11 mouse cellular contexts compared by ENCODE assay signal in the genomic region with DNA sequence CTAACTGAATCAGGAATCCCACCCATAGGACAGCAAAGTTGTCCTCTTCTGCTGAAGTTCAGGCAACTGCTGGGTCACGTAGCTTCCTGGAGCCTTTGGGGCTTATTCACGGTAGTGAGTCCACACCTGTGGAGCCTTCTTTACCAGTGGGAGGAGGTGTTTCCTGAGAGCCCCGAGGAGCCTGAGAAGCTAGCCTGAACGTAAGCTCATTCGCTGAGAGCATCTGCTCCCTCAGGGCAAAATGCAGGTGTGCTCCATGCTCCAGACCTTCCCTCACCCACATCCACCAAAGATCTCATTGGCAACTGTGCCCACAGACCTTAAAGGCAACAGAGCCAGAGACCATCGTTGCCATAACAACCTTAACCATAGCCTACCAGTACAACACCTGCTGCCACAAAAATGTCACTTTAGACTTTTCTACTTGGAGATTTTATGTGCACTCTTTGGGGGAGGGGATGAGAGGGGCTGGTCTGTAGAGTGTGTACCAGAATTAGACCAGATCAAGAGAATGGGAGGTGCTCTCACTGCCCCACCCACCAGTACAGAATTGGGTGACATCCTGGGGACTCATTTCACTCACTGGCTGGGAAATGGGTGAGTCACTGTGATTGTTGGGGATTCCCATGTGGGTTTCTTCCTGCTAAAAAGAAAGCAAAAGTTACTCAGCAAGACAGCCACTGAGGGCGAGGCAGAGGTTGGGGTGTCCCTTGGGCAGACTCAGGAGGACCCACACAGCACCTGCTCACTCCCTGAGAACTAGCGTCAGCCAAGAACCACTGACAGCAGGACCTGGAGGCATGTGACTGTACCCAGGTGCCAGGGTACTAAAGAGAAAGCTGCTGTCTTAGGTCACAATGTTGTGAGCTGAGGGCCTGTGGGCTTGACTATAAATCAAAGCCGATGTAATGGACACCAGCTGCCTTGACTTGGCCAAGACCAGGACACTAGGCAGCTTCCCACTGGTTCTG. TPM values are rescaled to one million over a fixed set of nuclear protein-coding genes. Genes with fewer than 3 reads are reported as not detected.
A peak's percentile ranks its signal among the peaks of the same experiment; 100 is the strongest.
DNase-seq lines count a peak whose midpoint lies in the region; ATAC-seq lines count a peak whose summit lies in the region.
"Had no signal": no experiment of that assay in that cellular context is flagged by ENCODE, and none has a peak within 500 bp of the region (broad histone marks: within the 10 kb centered on the region; RNA-seq: fewer than 3 reads in every experiment).

No protein-coding gene starts in this region.

- H3K9me3 ChIP-seq in midbrain, embryonic 11.5 days (ENCODE audit: control insufficient read depth, low read length) = no peaks in the 10 kb centered on the region
- H3K9me3 ChIP-seq in midbrain, embryonic 10.5 days (replicated peaks) = no peaks in the 10 kb centered on the region
- no peaks in the 10 kb centered on the region for H3K9me3 ChIP-seq in hindbrain, embryonic 14.5 days (ENCODE audit: control insufficient read depth, low read length)

- no peak for ATAC-seq in midbrain, embryonic 11.5 days (ENCODE audit: low FRiP score)
- ATAC-seq in hindbrain, embryonic 14.5 days (ENCODE audit: low FRiP score) = no peak
- ATAC-seq: liver, postnatal 0 days had no signal

- H3K4me2 ChIP-seq in midbrain, embryonic 11.5 days = no peak overlapping the region
- no peak overlapping the region for H3K4me2 ChIP-seq in hindbrain, embryonic 14.5 days (replicated peaks)

- no peak overlapping the region for H3K4me3 ChIP-seq in midbrain, embryonic 11.5 days (ENCODE audit: low read depth, low read length)
- no peak overlapping the region for H3K4me3 ChIP-seq in midbrain, embryonic 10.5 days
- H3K4me3 ChIP-seq in hindbrain, embryonic 14.5 days (replicated peaks; ENCODE audit: low read length) = no peak overlapping the region

- DNase-seq in midbrain, embryonic 11.5 days (ENCODE audit: low spot score, missing footprints) = peak; percentile 35
- no peak for DNase-seq in midbrain, embryonic 10.5 days (ENCODE audit: low spot score)
- peak; percentile 47 for DNase-seq in NIH3T3 (ENCODE audit: low read depth)
- peak; percentile 89 for DNase-seq in naive thymus-derived CD4-positive, alpha-beta T cell, adult 2 months (ENCODE audit: low read depth)
- DNase-seq in thymus, postnatal 4 days = peak; percentile 69
- no peak for DNase-seq in adrenal gland, postnatal 14 days
- DNase-seq in hindbrain, embryonic 14.5 days (ENCODE audit: low spot score) = no peak
- DNase-seq: heart, postnatal 4 days; liver, postnatal 0 days; midbrain, embryonic 14.5 days had no signal

- 75% methylated on average over 9 of the region's 9 CpGs for WGBS in midbrain, embryonic 11.5 days
- WGBS in midbrain, embryonic 10.5 days = 80% methylated on average over 9 of the region's 9 CpGs
- WGBS in hindbrain, embryonic 14.5 days = 83% methylated on average over 9 of the region's 9 CpGs

- H3K36me3 ChIP-seq in midbrain, embryonic 11.5 days (ENCODE audit: control insufficient read depth, insufficient read depth, low read length) = no peaks in the 10 kb centered on the region
- 0 out of 2 replicates have a peak, but pooled peaks cover under 1% of the 10 kb centered on the region for H3K36me3 ChIP-seq in midbrain, embryonic 10.5 days
- H3K36me3 ChIP-seq in hindbrain, embryonic 14.5 days (replicated peaks; ENCODE audit: control insufficient read depth, insufficient read depth) = no peaks in the 10 kb centered on the region

- no peaks in the 10 kb centered on the region for H3K27me3 ChIP-seq in midbrain, embryonic 11.5 days (ENCODE audit: control insufficient read depth, insufficient read depth, low read length)
- no peaks in the 10 kb centered on the region for H3K27me3 ChIP-seq in midbrain, embryonic 10.5 days (ENCODE audit: low read depth, poor library complexity, severe bottlenecking)
- H3K27me3 ChIP-seq in hindbrain, embryonic 14.5 days (ENCODE audit: control insufficient read depth, insufficient read depth, low read length) = no peaks in the 10 kb centered on the region

- no peak overlapping the region for H3K27ac ChIP-seq in midbrain, embryonic 11.5 days (ENCODE audit: low read depth, low read length)
- H3K27ac ChIP-seq in midbrain, embryonic 10.5 days (replicated peaks) = no peak overlapping the region
- H3K27ac ChIP-seq in hindbrain, embryonic 14.5 days = no peak overlapping the region
- H3K27ac ChIP-seq: kidney, postnatal 0 days had no signal

- peaks cover 8% of the 10 kb centered on the region for H3K4me1 ChIP-seq in midbrain, embryonic 11.5 days (ENCODE audit: control insufficient read depth, insufficient read depth, low read length)
- H3K4me1 ChIP-seq in midbrain, embryonic 10.5 days = peaks cover 25% of the 10 kb centered on the region
- H3K4me1 ChIP-seq in hindbrain, embryonic 14.5 days (replicated peaks; ENCODE audit: control insufficient read depth, insufficient read depth, low read length) = 0 out of 2 replicates have a peak, but pooled peaks cover 6% of the 10 kb centered on the region

- no peak overlapping the region for H3K9ac ChIP-seq in midbrain, embryonic 11.5 days (ENCODE audit: low read length)
- no peak overlapping the region for H3K9ac ChIP-seq in hindbrain, embryonic 14.5 days
- H3K9ac ChIP-seq: liver, postnatal 0 days had no signal

RNA-seq across cellular contexts. Expression of gene Traf2, which starts 2.6 kb away (rescaled TPM):
- 29.0 and 31.6 TPM in 2 replicates for polyA plus RNA-seq in midbrain, embryonic 11.5 days (2014; fragmentation: Nextera tagmentation; extraction: Ambion mirVana)
- polyA plus RNA-seq in midbrain, embryonic 10.5 days (2016; fragmentation: Nextera tagmentation; extraction: Ambion mirVana) = 38.9 and 41.4 TPM in 2 replicates
- 21.8 and 24.4 TPM in 2 replicates for total RNA-seq in adrenal gland, postnatal 14 days (2021)
- 15.6 and 16.3 TPM in 2 replicates for polyA plus RNA-seq in hindbrain, embryonic 14.5 days (2014; fragmentation: Nextera tagmentation; extraction: Ambion mirVana)

RNA-seq across cellular contexts. Expression of gene Edf1, which starts 8.3 kb away (rescaled TPM):
- 385 TPM in 2 replicates for polyA plus RNA-seq in midbrain, embryonic 11.5 days (2014; fragmentation: Nextera tagmentation; extraction: Ambion mirVana)
- 344 and 364 TPM in 2 replicates for polyA plus RNA-seq in midbrain, embryonic 10.5 days (2016; fragmentation: Nextera tagmentation; extraction: Ambion mirVana)
- 312 and 335 TPM in 2 replicates for total RNA-seq in adrenal gland, postnatal 14 days (2021)
- 353 and 366 TPM in 2 replicates for polyA plus RNA-seq in hindbrain, embryonic 14.5 days (2014; fragmentation: Nextera tagmentation; extraction: Ambion mirVana)

RNA-seq across cellular contexts. Expression of gene Mamdc4, which starts 25.3 kb away (rescaled TPM):
- 1.4 and 2.2 TPM in 2 replicates for polyA plus RNA-seq in midbrain, embryonic 11.5 days (2014; fragmentation: Nextera tagmentation; extraction: Ambion mirVana)
- 6.7 and 7.8 TPM in 2 replicates for polyA plus RNA-seq in midbrain, embryonic 10.5 days (2016; fragmentation: Nextera tagmentation; extraction: Ambion mirVana)
- 4.7 and 5.0 TPM in 2 replicates for total RNA-seq in adrenal gland, postnatal 14 days (2021)
- 1.3 and 1.7 TPM in 2 replicates for polyA plus RNA-seq in hindbrain, embryonic 14.5 days (2014; fragmentation: Nextera tagmentation; extraction: Ambion mirVana)

RNA-seq across cellular contexts. Expression of gene Phpt1, which starts 25.7 kb away (rescaled TPM):
- polyA plus RNA-seq in midbrain, embryonic 11.5 days (2014; fragmentation: Nextera tagmentation; extraction: Ambion mirVana) = 158 and 159 TPM in 2 replicates
- 159 and 187 TPM in 2 replicates for polyA plus RNA-seq in midbrain, embryonic 10.5 days (2016; fragmentation: Nextera tagmentation; extraction: Ambion mirVana)
- 56.6 and 58.1 TPM in 2 replicates for total RNA-seq in adrenal gland, postnatal 14 days (2021)
- 171 and 187 TPM in 2 replicates for polyA plus RNA-seq in hindbrain, embryonic 14.5 days (2014; fragmentation: Nextera tagmentation; extraction: Ambion mirVana)

RNA-seq across cellular contexts. Expression of gene Ajm1, which starts 32.3 kb away (rescaled TPM):
- 0.07 and 0.10 TPM in 2 replicates for polyA plus RNA-seq in midbrain, embryonic 11.5 days (2014; fragmentation: Nextera tagmentation; extraction: Ambion mirVana)
- polyA plus RNA-seq in midbrain, embryonic 10.5 days (2016; fragmentation: Nextera tagmentation; extraction: Ambion mirVana) = 0.05 and 0.27 TPM in 2 replicates
- total RNA-seq in adrenal gland, postnatal 14 days (2021) = 2.1 and 3.0 TPM in 2 replicates
- 10.8 and 12.7 TPM in 2 replicates for polyA plus RNA-seq in hindbrain, embryonic 14.5 days (2014; fragmentation: Nextera tagmentation; extraction: Ambion mirVana)
- polyA plus RNA-seq: liver, postnatal 0 days had no signal

Comparison
In these comparisons a context has a peak if more than half of its experiments do, and no peak if none do; other contexts are left out.
1. DNase-seq: peak in midbrain, embryonic 11.5 days (single experiment), NIH3T3 (single experiment), naive thymus-derived CD4-positive, alpha-beta T cell, adult 2 months (single experiment) and thymus, postnatal 4 days (single experiment); none in midbrain, embryonic 10.5 days (single experiment), adrenal gland, postnatal 14 days (single experiment) and hindbrain, embryonic 14.5 days (single experiment).